In genomic region chr8:120279418-120279817, GRCm38 (mm10) we compare ENCODE assay signal across 14 mouse cellular contexts. TPM values are rescaled to one million over a fixed set of nuclear protein-coding genes. Genes with fewer than 3 reads are reported as not detected.
A peak's percentile ranks its signal among the peaks of the same experiment; 100 is the strongest.
DNase-seq lines count a peak whose midpoint lies in the region; ATAC-seq and TF ChIP-seq lines count a peak whose summit lies in the region.
"Had no signal": no experiment of that assay in that cellular context is flagged by ENCODE, and none has a peak within 500 bp of the region (broad histone marks: within the 10 kb centered on the region; RNA-seq: fewer than 3 reads in every experiment).

No protein-coding gene starts in this region.

- H3K27ac ChIP-seq in kidney, embryonic 14.5 days (ENCODE audit: low read depth, low read length) = no peak overlapping the region
- H3K27ac ChIP-seq in intestine, embryonic 14.5 days (ENCODE audit: low read depth) = 0 out of 2 replicates have a peak overlapping the region, but pooled peaks have one; percentile 54
- no peak overlapping the region for H3K27ac ChIP-seq in forebrain, embryonic 15.5 days (replicated peaks)
- H3K27ac ChIP-seq in neural tube, embryonic 15.5 days (replicated peaks) = no peak overlapping the region
- H3K27ac ChIP-seq: left cerebral cortex, adult 2 months; midbrain, embryonic 15.5 days had no signal

- peaks cover 79% of the 10 kb centered on the region for H3K4me1 ChIP-seq in kidney, embryonic 14.5 days (ENCODE audit: control insufficient read depth, insufficient read depth, low read length)
- peaks cover 69% of the 10 kb centered on the region for H3K4me1 ChIP-seq in intestine, embryonic 14.5 days (replicated peaks; ENCODE audit: control insufficient read depth, insufficient read depth, low read length)
- peaks cover 59% of the 10 kb centered on the region for H3K4me1 ChIP-seq in forebrain, embryonic 15.5 days
- H3K4me1 ChIP-seq in neural tube, embryonic 15.5 days = peaks cover 71% of the 10 kb centered on the region

- H3K4me3 ChIP-seq in kidney, embryonic 14.5 days (ENCODE audit: low read length) = no peak overlapping the region
- H3K4me3 ChIP-seq in C2C12 (ENCODE audit: insufficient read depth, poor library complexity, severe bottlenecking) = no peak overlapping the region
- H3K4me3 ChIP-seq in intestine, embryonic 14.5 days (ENCODE audit: low read depth, low read length) = no peak overlapping the region
- H3K4me3 ChIP-seq in forebrain, embryonic 15.5 days = no peak overlapping the region
- no peak overlapping the region for H3K4me3 ChIP-seq in neural tube, embryonic 15.5 days (replicated peaks)
- H3K4me3 ChIP-seq: left cerebral cortex, adult 2 months; midbrain, embryonic 15.5 days had no signal

- peaks cover 6% of the 10 kb centered on the region for H3K79me3 ChIP-seq in C2C12 (ENCODE audit: low read depth)

- no peak overlapping the region for H3ac ChIP-seq in C2C12 (ENCODE audit: control insufficient read depth, insufficient read length, low read depth)

- H3K79me2 ChIP-seq in C2C12 (ENCODE audit: control insufficient read depth, insufficient read depth) = peaks cover 45% of the 10 kb centered on the region

- WGBS in kidney, embryonic 14.5 days = 84% methylated on average over 8 of the region's 8 CpGs
- WGBS in intestine, embryonic 14.5 days = 71% methylated on average over 8 of the region's 8 CpGs
- WGBS in forebrain, embryonic 15.5 days = 84% methylated on average over 8 of the region's 8 CpGs
- 89% methylated on average over 8 of the region's 8 CpGs for WGBS in neural tube, embryonic 15.5 days

- H3K36me3 ChIP-seq in kidney, embryonic 14.5 days (ENCODE audit: control insufficient read depth, insufficient read depth, low read length) = no peaks in the 10 kb centered on the region
- H3K36me3 ChIP-seq in C2C12 (ENCODE audit: control insufficient read depth, insufficient read depth) = no peaks in the 10 kb centered on the region
- no peaks in the 10 kb centered on the region for H3K36me3 ChIP-seq in intestine, embryonic 14.5 days (ENCODE audit: control insufficient read depth, insufficient read depth, low read length)
- no peaks in the 10 kb centered on the region for H3K36me3 ChIP-seq in forebrain, embryonic 15.5 days
- no peaks in the 10 kb centered on the region for H3K36me3 ChIP-seq in neural tube, embryonic 15.5 days
- H3K36me3 ChIP-seq: midbrain, embryonic 15.5 days had no signal

- H3K9me3 ChIP-seq in kidney, embryonic 14.5 days (ENCODE audit: control insufficient read depth, low read length) = no peaks in the 10 kb centered on the region
- H3K9me3 ChIP-seq in intestine, embryonic 14.5 days (ENCODE audit: control insufficient read depth, low read length) = no peaks in the 10 kb centered on the region
- no peaks in the 10 kb centered on the region for H3K9me3 ChIP-seq in forebrain, embryonic 15.5 days
- H3K9me3 ChIP-seq in neural tube, embryonic 15.5 days (replicated peaks) = no peaks in the 10 kb centered on the region
- H3K9me3 ChIP-seq: midbrain, embryonic 15.5 days had no signal

- no peak overlapping the region for H3K4me2 ChIP-seq in kidney, embryonic 14.5 days (replicated peaks; ENCODE audit: low read depth, low read length)
- no peak overlapping the region for H3K4me2 ChIP-seq in intestine, embryonic 14.5 days (ENCODE audit: low read length)
- H3K4me2 ChIP-seq in forebrain, embryonic 15.5 days (replicated peaks) = no peak overlapping the region
- no peak overlapping the region for H3K4me2 ChIP-seq in neural tube, embryonic 15.5 days
- H3K4me2 ChIP-seq: midbrain, embryonic 15.5 days had no signal

- no peak for TF ChIP-seq CTCF in C2C12 (IDR thresholded peaks at IDR 0.05; ENCODE audit: control insufficient read depth, insufficient read depth, insufficient read length)

- no peak overlapping the region for H3K9ac ChIP-seq in kidney, embryonic 14.5 days (ENCODE audit: low read depth, low read length)
- no peak overlapping the region for H3K9ac ChIP-seq in intestine, embryonic 14.5 days (ENCODE audit: low read length)
- H3K9ac ChIP-seq in forebrain, embryonic 15.5 days (replicated peaks) = no peak overlapping the region
- no peak overlapping the region for H3K9ac ChIP-seq in neural tube, embryonic 15.5 days (replicated peaks)
- H3K9ac ChIP-seq: midbrain, embryonic 15.5 days had no signal

- H3K27me3 ChIP-seq in kidney, embryonic 14.5 days (ENCODE audit: control insufficient read depth, insufficient read depth, low read length) = no peaks in the 10 kb centered on the region
- H3K27me3 ChIP-seq in C2C12 (ENCODE audit: control insufficient read depth, insufficient read depth, insufficient read length) = no peaks in the 10 kb centered on the region
- no peaks in the 10 kb centered on the region for H3K27me3 ChIP-seq in intestine, embryonic 14.5 days (replicated peaks; ENCODE audit: control insufficient read depth, insufficient read depth, low read length)
- no peaks in the 10 kb centered on the region for H3K27me3 ChIP-seq in forebrain, embryonic 15.5 days
- H3K27me3 ChIP-seq in neural tube, embryonic 15.5 days (replicated peaks) = 0 out of 2 replicates have a peak, but pooled peaks cover 4% of the 10 kb centered on the region
- H3K27me3 ChIP-seq: Patski had no signal

- DNase-seq in cerebellum, postnatal 25 days = peak; percentile 49 to 69
- no peak for DNase-seq in cerebellum, adult 11-12 months
- DNase-seq in kidney, postnatal 25 days = peak; percentile 50 to 64
- no peak for DNase-seq in intestine, embryonic 14.5 days (ENCODE audit: low spot score)
- DNase-seq: heart, postnatal 36 days; kidney, postnatal 14 days; lung, adult 2 months had no signal

- no peak for ATAC-seq in kidney, embryonic 14.5 days (ENCODE audit: low FRiP score, low TSS enrichment)
- ATAC-seq in intestine, embryonic 14.5 days (replicated peaks; ENCODE audit: low FRiP score, low TSS enrichment, low read depth) = no peak
- no peak for ATAC-seq in forebrain, embryonic 15.5 days (replicated peaks)
- no peak for ATAC-seq in neural tube, embryonic 15.5 days (ENCODE audit: low FRiP score)
- ATAC-seq: midbrain, embryonic 15.5 days; Patski had no signal

TF ChIP-seq in C2C12, 6 proteins besides CTCF, POLR2A, EP300 and RAD21:
- no peak for TF ChIP-seq CEBPB (IDR thresholded peaks at IDR 0.05; ENCODE audit: low read depth)
- TF ChIP-seq MYOD1 (IDR thresholded peaks at IDR 0.05; ENCODE audit: control insufficient read depth, insufficient read length, low read depth) = peak; percentile 23

RNA-seq across cellular contexts. Expression of gene Gse1, which starts 51.2 kb away (rescaled TPM):
- polyA plus RNA-seq in kidney, embryonic 14.5 days (2014; fragmentation: Nextera tagmentation; extraction: Ambion mirVana) = 11.3 and 12.1 TPM in 2 replicates
- polyA plus RNA-seq in C2C12 (2012; fragmentation: generic; extraction: Trizol) = 15.6 TPM
- 13.3 and 16.7 TPM in 2 replicates for polyA plus RNA-seq in intestine, embryonic 14.5 days (2014; fragmentation: Nextera tagmentation; extraction: Ambion mirVana)
- polyA plus RNA-seq in forebrain, embryonic 15.5 days (2015; fragmentation: Nextera tagmentation; extraction: Ambion mirVana) = 31.3 and 32.7 TPM in 2 replicates
- polyA plus RNA-seq in neural tube, embryonic 15.5 days (2015; fragmentation: Nextera tagmentation; extraction: Ambion mirVana) = 12.2 and 14.0 TPM in 2 replicates

Comparison
In these comparisons a context has a peak if more than half of its experiments do, and no peak if none do; other contexts are left out.
1. DNase-seq: peak in cerebellum, postnatal 25 days (2 of 2) and kidney, postnatal 25 days (2 of 2); none in cerebellum, adult 11-12 months (single experiment) and intestine, embryonic 14.5 days (single experiment).